Mouse (Mus musculus) erythroblast, adult 5-6 weeks (primary cell): ENCODE measurements around the gene Nfe2l2. TPM values are rescaled to one million over a fixed set of nuclear protein-coding genes. Genes with fewer than 3 reads are reported as not detected.

ENCODE experiments used
- ATAC-seq: replicated peaks from 2 replicates; pipeline ENCODE4 v1.8.0; 2016; ENCODE audit warnings: moderate number of reproducible peaks, mild to moderate bottlenecking, moderate TSS enrichment, inconsistent platforms; ENCODE audit not compliant: poor library complexity, low FRiP score, severe bottlenecking
- total RNA-seq, 2 experiments: library from RNA; stranded (forward) in 1 of 2; stranded (reverse) in 1 of 2; fragments of 150-400 nt in 1 of 2; fragments of 200-764, 138-1000 nt in 1 of 2; gene quantifications; 2 replicates each; pipeline versions ENCODE4 v1.2.3 to v1.2.4; 2015 to 2017; ENCODE audit warnings: low replicate concordance in 2 of 2

The Nfe2l2 gene
- total RNA-seq, 2 experiments from 2014 or later: 34.6 to 91.5 TPM

GRCm38 (mm10) chr2:75690656-75691055, 13.8 kb downstream of the Nfe2l2 start:
- no peak for ATAC-seq

DNA sequence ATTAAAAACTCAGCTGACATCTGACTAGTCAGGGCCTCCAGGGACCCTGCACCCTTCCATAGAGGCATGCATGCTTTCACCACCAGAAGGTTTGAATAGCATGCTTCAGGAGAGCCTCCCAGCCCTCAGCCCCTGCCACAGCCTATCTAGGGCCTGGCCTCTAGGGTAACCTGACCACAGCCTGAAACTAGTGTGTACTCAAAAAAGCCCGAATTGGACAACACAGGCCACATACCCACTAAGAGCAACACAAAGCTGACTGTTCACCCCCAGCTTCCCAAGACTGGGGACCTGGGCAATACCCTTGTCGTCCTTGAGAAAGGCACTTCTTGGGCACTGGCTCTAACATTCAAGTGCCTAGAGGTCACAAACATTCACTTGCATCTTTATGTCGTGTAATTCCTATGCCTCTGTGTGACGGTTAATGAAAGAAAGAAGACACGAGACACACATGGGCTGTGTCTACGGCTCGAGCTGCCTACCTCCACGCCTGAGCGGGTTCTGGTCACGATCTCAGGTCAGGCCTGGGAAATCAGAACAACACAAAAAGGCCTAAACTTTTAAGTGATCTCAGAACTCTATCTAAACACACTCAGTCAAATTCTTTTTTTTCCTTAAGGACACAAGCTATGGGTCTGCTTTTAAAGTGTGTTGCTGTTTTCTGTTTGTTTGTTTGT, 14.8 kb downstream of the Nfe2l2 start:
- no peak for ATAC-seq

- no peak for ATAC-seq
Measured at GRCm38 (mm10) chr2:75688901-75689300, 15.5 kb downstream of the Nfe2l2 start.

GRCm38 (mm10) chr2:75687040-75687749, 17.2 kb downstream of the Nfe2l2 start:
- no peak for ATAC-seq

- ATAC-seq: no peak
Measured at GRCm38 (mm10) chr2:75685458-75685861, 19.0 kb downstream of the Nfe2l2 start.

- no peak for ATAC-seq
Measured at GRCm38 (mm10) chr2:75684526-75684925, 19.9 kb downstream of the Nfe2l2 start.

- ATAC-seq: no peak
Measured at GRCm38 (mm10) chr2:75682978-75683709, 21.3 kb downstream of the Nfe2l2 start.

- ATAC-seq: no peak
Measured at GRCm38 (mm10) chr2:75681439-75681838, 23.0 kb downstream of the Nfe2l2 start.

- ATAC-seq: no peak
Measured at GRCm38 (mm10) chr2:75679947-75680346, 24.5 kb downstream of the Nfe2l2 start.

DNA sequence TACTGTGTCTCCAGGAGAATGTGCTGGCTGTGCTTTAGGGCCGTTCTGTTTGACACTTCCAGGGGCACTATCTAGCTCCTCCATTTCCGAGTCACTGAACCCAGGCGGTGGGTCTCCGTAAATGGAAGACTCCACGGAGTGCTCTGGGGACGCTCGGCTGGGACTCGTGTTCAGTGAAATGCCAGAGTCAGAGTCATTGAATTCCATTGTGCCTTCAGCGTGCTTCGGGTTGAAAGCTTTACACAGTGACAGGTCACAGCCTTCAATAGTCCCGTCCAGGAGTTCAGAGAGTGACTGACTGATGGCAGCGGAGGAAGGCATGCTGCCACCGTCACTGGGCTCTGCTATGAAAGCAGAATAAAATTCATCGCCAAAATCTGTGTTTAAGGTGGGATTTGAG, 27.9 kb downstream of the Nfe2l2 start:
- no peak for ATAC-seq

DNA sequence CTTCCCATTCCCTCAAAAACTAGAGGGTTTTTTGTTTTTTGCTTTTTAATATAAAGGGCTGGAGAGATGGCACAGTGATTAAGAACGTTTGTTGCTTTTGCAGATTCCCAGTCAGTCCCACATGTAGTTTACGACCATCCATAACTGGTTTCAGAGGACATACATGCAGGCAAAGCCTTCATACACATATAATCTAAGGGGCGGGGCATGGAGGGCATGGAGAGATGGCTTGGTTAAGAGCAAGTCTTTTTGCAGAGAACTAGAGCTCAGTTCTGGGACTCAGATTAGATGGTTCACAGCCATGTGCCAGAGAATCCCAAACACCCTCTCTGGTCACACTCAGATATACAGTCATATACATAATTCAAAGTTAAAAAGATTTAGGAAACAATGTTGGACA, 31.9 kb downstream of the Nfe2l2 start:
- ATAC-seq: no peak

- ATAC-seq: no peak
Measured at GRCm38 (mm10) chr2:75671337-75671660, 33.1 kb downstream of the Nfe2l2 start.

DNA sequence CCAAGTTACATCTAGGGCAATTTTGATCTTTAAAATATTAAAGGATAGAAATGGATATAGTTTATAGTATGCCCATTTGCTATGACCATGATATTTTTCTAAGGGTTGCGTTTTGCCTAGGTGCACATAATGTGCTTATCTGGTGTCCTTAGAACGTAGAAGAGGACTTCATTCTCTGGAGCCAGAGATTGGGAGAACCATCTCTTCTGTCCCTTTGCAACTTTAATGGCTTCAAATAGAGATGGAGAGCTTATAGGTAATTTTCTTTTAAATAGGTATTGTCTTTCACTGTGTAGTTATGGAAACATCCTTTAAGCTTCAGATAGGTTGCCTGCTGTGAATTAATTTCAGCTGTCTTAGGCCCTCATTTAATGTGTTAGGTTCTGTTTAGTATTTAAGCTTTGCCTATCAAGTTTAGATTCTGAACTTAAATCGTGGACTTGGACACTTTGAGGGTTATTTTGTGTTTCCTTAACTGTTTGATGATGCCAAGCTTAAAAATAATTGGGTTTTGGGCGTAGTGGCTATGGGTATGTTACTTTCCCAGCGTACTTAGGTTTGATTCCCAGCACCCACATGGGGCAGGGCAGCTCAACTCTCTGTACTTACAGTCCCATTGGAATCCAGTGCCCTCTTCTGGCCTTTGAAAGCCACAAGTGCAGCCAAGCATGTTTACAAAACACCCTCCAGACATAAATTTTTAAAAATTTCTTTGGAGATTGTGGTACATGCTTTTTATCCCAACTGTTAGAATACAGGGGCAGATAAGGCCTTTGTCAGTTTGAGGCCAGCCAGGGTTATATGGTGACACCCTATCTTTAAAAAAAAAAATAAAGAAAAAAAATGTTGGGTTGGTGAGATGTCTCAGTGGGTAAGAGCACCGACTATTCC, 33.8 kb downstream of the Nfe2l2 start:
- ATAC-seq: no peak

- no peak for ATAC-seq
Measured at GRCm38 (mm10) chr2:75669491-75670445, 34.7 kb downstream of the Nfe2l2 start.

DNA sequence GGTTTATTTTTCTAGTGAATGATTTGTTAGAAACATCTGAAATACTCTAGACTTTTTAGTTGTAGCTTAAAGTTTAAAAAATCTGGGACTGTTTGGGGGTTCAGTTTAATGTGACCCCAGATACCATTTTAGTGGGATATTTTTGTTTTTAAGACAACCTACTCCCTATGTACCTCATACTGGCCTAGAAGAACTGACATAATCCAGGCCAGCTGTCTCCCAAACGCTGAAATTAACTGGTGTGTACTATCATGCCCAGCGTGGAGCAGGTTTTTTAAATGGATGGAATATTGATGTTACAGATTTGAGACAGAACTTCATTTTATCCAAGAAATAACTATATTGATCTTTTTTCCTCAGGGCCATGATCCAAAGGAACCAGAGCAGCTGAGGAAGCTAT, 43.3 kb downstream of the Nfe2l2 start:
- no peak for ATAC-seq

- ATAC-seq: no peak
Measured at GRCm38 (mm10) chr2:75660255-75660948, 44.0 kb downstream of the Nfe2l2 start.

DNA sequence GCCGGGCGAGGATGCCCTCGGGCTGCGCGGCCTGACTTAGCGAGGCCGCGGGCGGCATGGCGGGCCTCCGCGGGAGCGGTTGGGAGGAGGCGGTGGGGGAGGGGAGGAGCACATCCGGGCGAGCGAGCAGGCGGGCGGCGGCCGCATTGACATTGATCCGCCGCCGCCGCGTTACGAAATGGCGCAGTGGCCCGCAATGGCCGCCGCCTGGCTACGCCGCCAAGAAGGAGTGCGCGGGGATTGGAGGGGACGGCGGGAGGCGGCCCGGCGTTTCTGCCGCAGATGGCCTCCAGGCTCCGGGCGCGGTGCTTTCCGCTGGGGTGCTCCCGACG, 44.8 kb downstream of the Nfe2l2 start:
- peak; percentile 77 for ATAC-seq
